Mouse (Mus musculus): ENCODE results near the gene Mettl5.

DNA sequence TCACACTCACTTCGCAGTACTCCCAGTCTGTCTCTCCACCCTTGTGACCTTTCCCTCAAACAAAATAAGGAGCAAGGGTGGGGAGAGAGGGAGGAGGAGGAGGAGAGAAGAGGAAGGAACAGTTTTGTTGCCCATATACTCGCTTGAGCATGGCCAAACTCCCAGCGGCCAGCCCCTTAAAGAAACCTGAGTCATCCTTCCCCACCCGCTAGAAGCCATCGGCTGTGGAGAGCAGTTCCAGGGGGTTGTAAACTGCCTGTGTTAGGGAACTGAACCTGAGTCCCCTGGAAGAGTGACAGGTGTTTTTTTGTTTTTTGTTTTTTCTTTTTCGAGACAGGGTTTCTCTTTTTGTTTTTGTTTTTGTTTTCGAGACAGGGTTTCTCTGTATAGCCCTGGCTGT lies 5.4 kb upstream of the Mettl5 start:
- TF ChIP-seq CTCF (IDR thresholded peaks at IDR 0.05; ENCODE audit: control insufficient read depth, insufficient read depth, insufficient read length) (no peak), USF1 (IDR thresholded peaks at IDR 0.05; ENCODE audit: low read depth) (no peak), CEBPB (IDR thresholded peaks at IDR 0.05; ENCODE audit: low read depth) (no peak), FOSL1 (IDR thresholded peaks at IDR 0.05; ENCODE audit: insufficient read depth, low read length, poor library complexity, severe bottlenecking) (no peak), MAX (IDR thresholded peaks at IDR 0.05) (no peak), MYOD1 (IDR thresholded peaks at IDR 0.05; ENCODE audit: control insufficient read depth, insufficient read length, low read depth) (no peak), MYOG (IDR thresholded peaks at IDR 0.05; ENCODE audit: control insufficient read depth, extremely low read depth, insufficient read length) (no peak)
